Mouse (Mus musculus): Measurements from ENCODE around the gene Avil. TPM values are rescaled to one million over a fixed set of nuclear protein-coding genes. Genes with fewer than 3 reads are reported as not detected.

Avil gene
- polyA plus RNA-seq, 1 experiment from 2014 or later = 0.06 TPM

DNA sequence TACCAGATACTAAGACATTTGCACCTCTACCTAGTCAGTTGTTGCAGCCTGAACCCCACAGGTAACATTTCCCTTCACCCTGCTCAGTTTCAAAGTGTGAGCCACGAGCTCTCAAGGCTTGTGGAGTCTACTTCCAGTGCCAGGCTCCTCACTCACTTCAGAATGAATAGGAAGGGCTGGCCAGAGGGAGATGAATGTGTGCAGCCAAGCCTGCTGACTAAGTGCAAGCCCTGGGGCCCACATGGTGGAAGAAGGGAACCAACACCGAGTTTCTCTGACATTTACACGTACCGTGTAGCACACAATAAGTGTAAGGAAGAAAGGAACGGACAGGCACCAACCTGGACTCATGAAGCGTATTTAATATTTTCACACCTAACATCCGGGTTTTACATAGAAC, 3.3 kb downstream of the Avil start:
- H3K4me1 ChIP-seq = peaks cover 8% of the 10 kb centered on the region; the same call in 1 of the 2 replicates
- H3K27ac ChIP-seq = no peak overlapping the region
- H3K9me3 ChIP-seq (replicated peaks) = no peaks in the 10 kb centered on the region
- WGBS = 88% methylated on average over 7 of the region's 7 CpGs
- peaks cover 17% of the 10 kb centered on the region for H3K36me3 ChIP-seq
- H3K4me3 ChIP-seq = no peak overlapping the region
- DNase-seq (ENCODE audit: low spot score) = no peak
- H3K27me3 ChIP-seq (ENCODE audit: low read depth, poor library complexity, severe bottlenecking) = no peaks in the 10 kb centered on the region

DNA sequence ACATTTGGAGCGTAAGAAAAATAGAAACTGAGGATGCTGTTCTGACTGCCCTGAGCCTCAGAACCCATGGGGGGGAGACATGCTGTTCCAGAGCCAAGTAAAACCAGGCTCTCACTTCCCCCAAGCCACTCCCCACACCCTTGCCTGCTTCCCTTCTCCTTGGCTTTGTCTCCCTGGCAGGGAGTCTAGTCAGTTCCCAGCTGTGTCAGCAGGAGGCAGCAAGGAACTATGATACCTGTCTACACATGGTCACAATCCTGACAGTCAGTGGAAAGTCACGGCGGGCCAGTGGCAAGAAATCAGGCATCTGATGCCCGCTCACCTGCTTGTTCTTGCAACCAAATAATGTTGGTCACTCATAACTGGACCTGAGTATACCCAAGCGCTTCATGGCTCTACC, 16.0 kb downstream of the Avil start:
- H3K27ac ChIP-seq = 0 out of 2 replicates have a peak overlapping the region, but pooled peaks have one; percentile 10
- DNase-seq (ENCODE audit: low spot score) = no peak
- H3K36me3 ChIP-seq = 0 out of 2 replicates have a peak, but pooled peaks cover 4% of the 10 kb centered on the region
- H3K27me3 ChIP-seq (ENCODE audit: low read depth, poor library complexity, severe bottlenecking) = no peaks in the 10 kb centered on the region
- H3K9me3 ChIP-seq (replicated peaks) = no peaks in the 10 kb centered on the region
- WGBS = 62% methylated on average over 5 of the region's 5 CpGs
- peaks cover 11% of the 10 kb centered on the region for H3K4me1 ChIP-seq
- H3K4me3 ChIP-seq = no peak overlapping the region

DNA sequence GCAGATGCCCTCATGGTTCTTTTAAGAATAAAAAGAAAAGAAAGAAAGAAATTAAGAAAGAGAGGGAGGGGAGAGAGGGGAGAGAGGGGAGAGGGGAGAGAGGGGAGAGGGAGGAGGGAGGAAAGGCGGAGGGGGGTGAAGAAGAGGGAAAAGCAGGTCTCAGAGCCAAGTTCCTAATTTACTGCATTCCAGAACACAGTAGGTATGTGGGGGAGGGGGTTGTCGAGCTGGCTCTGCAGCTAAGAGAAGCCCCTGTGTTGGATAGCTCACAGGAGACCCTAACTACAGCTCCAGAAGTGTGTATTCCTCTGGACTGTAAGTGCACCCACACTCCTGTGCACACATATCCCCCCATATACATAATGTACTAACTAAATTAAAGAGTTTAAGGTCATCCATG, 16.6 kb downstream of the Avil start:
- Histone ChIP-seq H3K4me1 (peaks cover 11% of the 10 kb centered on the region), H3K36me3 (peaks cover 9% of the 10 kb centered on the region), H3K27me3 (ENCODE audit: low read depth, poor library complexity, severe bottlenecking) (no peaks in the 10 kb centered on the region), H3K27ac (no peak overlapping the region), H3K9me3 (replicated peaks) (no peaks in the 10 kb centered on the region), H3K4me3 (no peak overlapping the region)
- WGBS = 40% methylated on average over 2 of the region's 2 CpGs
- DNase-seq (ENCODE audit: low spot score) = no peak

DNA sequence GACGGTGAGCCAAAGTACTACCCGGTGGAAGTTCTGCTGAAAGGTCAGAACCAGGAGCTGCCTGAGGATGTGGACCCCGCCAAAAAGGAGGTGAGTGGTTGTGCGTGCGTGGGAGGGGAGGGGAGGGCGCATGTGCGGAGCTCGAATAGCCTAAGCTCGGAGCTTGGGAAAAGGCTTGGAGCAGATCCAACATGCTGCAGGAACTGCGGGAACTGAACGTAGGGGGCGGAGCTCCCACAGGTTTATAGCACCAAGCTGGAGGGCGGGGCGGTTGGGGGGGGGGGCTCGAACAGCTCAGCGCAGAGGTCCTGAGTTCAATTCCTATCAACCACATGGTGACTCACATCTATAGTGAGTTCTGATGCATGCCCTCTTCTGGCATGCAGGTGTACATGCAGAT, 17.9 kb downstream of the Avil start:
- WGBS = 80% methylated on average over 16 of the region's 16 CpGs
- no peak for DNase-seq (ENCODE audit: low spot score)
- Histone ChIP-seq H3K27ac (no peak overlapping the region), H3K36me3 (peaks cover 22% of the 10 kb centered on the region), H3K27me3 (ENCODE audit: low read depth, poor library complexity, severe bottlenecking) (no peaks in the 10 kb centered on the region), H3K9me3 (replicated peaks) (no peaks in the 10 kb centered on the region), H3K4me3 (no peak overlapping the region), H3K4me1 (peaks cover 11% of the 10 kb centered on the region)

DNA sequence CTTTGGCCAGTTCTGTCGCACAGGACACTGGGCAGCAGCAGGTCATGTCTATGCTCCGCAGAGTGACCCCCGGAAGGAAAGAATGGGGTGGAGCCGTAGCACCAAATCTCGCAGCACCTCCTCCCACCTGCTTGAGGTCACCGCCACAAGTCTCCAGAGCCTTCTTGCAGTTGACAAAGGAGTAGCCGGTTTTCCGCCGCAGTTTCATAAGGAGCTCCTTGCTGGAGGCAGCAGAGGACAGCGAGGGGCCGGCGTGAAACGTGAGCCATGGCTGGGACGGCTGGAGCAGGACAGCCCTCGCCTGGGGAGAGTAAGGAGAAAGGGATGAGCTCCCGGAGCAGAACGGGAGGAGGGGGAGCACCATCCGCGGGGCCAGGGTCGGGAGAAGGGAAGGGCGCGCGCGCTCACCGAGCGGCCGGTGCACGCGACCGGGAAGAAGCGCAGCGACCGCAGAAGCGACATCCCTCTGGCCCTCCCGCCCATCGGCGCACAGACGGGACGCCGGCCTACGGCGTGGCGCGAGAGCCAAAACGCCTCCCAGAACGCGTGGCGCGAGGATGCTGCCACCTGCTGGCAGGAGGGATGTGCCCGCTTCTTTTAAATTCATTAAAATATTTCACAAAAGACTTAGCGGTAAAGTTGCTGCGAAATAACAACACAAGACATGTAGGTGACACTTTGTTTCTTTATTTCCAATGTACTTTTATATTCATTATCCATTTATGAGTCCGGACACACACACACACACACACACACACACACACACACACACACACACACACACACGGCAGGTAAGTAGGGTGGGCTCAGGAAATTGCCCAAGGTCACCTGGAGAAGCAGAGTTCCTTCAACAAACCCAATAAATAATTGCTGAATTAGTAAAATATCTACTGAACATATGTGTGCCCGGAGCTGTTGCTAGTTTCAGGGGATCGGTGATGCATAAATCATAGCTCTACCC, 30.1 kb downstream of the Avil start, which contains the start of gene Tsfm:
TSS of gene Tsfm (minus strand) at position 505 of the 961 bp plus-strand sequence.
- Histone ChIP-seq H3K4me1 (peaks cover 12% of the 10 kb centered on the region), H3K27ac (peak within 1 kb of the TSS; percentile 94), H3K9me3 (replicated peaks) (no peaks in the 10 kb centered on the region), H3K27me3 (ENCODE audit: low read depth, poor library complexity, severe bottlenecking) (no peaks in the 10 kb centered on the region), H3K4me3 (peak within 1 kb of the TSS; percentile 93), H3K36me3 (peaks cover 39% of the 10 kb centered on the region)
- DNase-seq (ENCODE audit: low spot score) = peak; percentile 94
- WGBS = 5% methylated on average over 56 of the region's 56 CpGs

DNA sequence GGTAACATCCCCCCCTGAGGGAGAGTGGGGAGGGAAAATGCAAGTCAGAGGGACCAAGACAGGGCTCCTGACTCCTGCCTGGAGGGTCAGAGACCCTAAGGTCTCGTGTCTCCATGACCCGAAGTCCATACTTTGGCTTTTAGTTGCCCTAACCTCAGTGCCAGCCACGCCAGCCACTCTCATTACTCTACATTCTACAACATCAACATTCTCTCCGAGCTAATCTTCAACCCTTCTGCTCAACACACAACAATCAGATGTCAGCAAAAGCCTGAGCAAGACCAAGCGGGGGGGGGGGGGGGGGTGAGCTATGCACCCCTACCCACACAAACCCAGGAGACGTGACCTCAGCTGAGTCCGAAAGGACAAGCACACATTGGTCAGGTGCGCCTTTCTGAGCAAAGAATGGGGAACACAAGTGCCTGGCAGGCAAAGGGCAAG, 32.8 kb downstream of the Avil start:
- no peaks in the 10 kb centered on the region for H3K9me3 ChIP-seq (replicated peaks)
- peaks cover 12% of the 10 kb centered on the region for H3K36me3 ChIP-seq
- no peaks in the 10 kb centered on the region for H3K27me3 ChIP-seq (ENCODE audit: low read depth, poor library complexity, severe bottlenecking)
- peaks cover 12% of the 10 kb centered on the region for H3K4me1 ChIP-seq
- no peak overlapping the region for H3K4me3 ChIP-seq
- WGBS = 82% methylated on average over 8 of the region's 8 CpGs
- H3K27ac ChIP-seq = no peak overlapping the region
- no peak for DNase-seq (ENCODE audit: low spot score)

GRCm38 (mm10) chr10:127036273-127036672, 35.8 kb downstream of the Avil start:
- H3K27me3 ChIP-seq (ENCODE audit: low read depth, poor library complexity, severe bottlenecking) = peaks cover 17% of the 10 kb centered on the region
- peaks cover 8% of the 10 kb centered on the region for H3K4me1 ChIP-seq
- no peak overlapping the region for H3K27ac ChIP-seq
- H3K4me3 ChIP-seq = no peak overlapping the region
- H3K9me3 ChIP-seq (replicated peaks) = no peaks in the 10 kb centered on the region
- 87% methylated on average over 12 of the region's 12 CpGs for WGBS
- no peak for DNase-seq (ENCODE audit: low spot score)
- no peaks in the 10 kb centered on the region for H3K36me3 ChIP-seq

DNA sequence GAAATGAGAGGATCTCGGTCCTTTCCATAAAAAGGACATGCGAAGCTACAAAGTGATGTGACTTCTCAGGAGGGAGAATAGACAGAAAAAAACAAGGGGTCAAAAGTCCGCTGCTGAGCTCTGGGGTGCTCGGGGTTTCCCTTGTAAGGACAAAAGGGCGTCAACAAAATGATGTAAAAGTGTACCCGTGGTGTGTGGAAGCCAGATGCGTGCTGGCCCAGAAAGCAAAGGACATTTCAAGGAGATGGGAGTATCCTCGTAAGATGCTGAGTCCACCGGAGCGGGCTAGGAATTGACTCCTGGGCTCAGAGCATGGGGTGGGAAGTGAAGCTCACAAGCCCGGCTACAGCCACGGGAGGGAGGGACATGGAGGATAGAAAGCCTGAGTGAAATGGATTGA, 37.1 kb downstream of the Avil start:
- H3K27ac ChIP-seq = no peak overlapping the region
- DNase-seq (ENCODE audit: low spot score) = no peak
- H3K4me1 ChIP-seq = peaks cover 18% of the 10 kb centered on the region
- peaks cover 17% of the 10 kb centered on the region for H3K27me3 ChIP-seq (ENCODE audit: low read depth, poor library complexity, severe bottlenecking)
- H3K36me3 ChIP-seq = no peaks in the 10 kb centered on the region
- H3K4me3 ChIP-seq = no peak overlapping the region
- WGBS = 81% methylated on average over 12 of the region's 12 CpGs
- H3K9me3 ChIP-seq (replicated peaks) = no peaks in the 10 kb centered on the region

DNA sequence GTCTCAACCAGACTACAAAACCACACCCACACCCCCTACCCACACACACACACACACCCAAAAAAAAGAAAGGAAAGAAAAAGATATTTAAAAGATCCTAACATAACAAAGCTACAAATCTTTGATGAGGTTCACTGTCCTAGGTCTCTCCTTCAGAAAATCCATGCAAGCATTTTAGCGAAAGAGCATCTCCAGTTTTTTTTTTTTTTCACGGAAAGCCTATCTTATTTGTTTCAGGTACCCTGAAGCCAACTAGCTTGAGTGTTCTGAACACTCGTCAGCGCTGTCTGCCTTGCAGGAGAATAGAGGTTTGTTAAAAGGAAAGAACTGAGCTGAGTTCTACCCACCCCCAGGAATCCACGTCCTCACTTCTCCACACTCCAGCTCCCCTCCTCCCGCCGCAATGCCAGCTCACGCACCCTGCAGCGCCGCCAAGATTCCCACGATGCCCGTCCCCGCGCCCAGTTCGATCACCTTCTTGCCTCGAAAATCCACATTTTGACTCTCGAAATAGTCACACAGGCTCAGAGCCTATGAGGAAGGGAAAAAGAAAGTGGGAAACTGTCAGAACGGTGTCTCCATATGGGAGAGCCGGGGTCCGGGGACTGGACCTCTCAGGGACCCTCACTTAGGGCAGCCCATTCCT, 40.2 kb downstream of the Avil start:
- Histone ChIP-seq H3K27ac (peak overlapping the region; percentile 91; the same call in 1 of the 2 replicates), H3K4me3 (peak overlapping the region; percentile 83), H3K27me3 (ENCODE audit: low read depth, poor library complexity, severe bottlenecking) (peaks cover 17% of the 10 kb centered on the region), H3K4me1 (peaks cover 26% of the 10 kb centered on the region), H3K36me3 (peaks cover 25% of the 10 kb centered on the region), H3K9me3 (replicated peaks) (no peaks in the 10 kb centered on the region)
- 2% methylated on average over 20 of the region's 20 CpGs for WGBS
- DNase-seq (ENCODE audit: low spot score) = peak; percentile 43

DNA sequence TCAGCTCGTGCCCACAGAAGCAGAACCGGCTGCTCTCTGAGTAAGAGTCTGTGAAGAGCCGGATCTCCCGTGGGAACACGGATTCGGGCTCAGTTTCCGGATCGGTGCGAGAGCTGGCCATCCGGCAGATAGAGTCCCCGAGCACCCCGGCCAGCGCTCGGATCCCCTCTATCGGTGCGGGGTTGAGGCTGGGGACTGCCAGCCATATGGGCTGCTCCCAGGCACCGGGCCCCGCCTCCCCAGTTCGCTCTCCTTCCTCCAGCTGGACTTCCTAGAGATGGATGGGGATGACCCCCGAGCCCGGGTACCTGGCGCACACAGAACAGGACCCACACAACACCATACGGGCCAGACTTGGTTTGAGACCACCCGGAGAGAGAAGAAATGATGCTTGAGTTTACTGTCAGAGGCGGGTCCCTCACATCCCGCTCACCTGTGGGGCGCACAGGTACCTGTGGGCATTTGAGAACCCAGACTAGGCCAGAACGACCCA, 40.8 kb downstream of the Avil start, which contains the start of the genes Mettl1 and Eef1akmt3:
TSS of gene Mettl1 (plus strand) at position 141 of the 493 bp plus-strand sequence.
TSS of gene Eef1akmt3 (minus strand) at position 240 of the 493 bp plus-strand sequence.
- H3K4me3 ChIP-seq = peak within 1 kb of the TSS; percentile 83
- peak within 1 kb of the TSS; percentile 91 for H3K27ac ChIP-seq
- no peak for DNase-seq (ENCODE audit: low spot score)
- WGBS = 0% methylated on average over 28 of the region's 28 CpGs
- H3K36me3 ChIP-seq = peaks cover 31% of the 10 kb centered on the region
- H3K27me3 ChIP-seq (ENCODE audit: low read depth, poor library complexity, severe bottlenecking) = peaks cover 17% of the 10 kb centered on the region
- H3K9me3 ChIP-seq (replicated peaks) = no peaks in the 10 kb centered on the region
- H3K4me1 ChIP-seq = peaks cover 26% of the 10 kb centered on the region

GRCm38 (mm10) chr10:127041774-127042338, 41.3 kb downstream of the Avil start:
- peak; percentile 96 for DNase-seq (ENCODE audit: low spot score)
- Histone ChIP-seq H3K27me3 (ENCODE audit: low read depth, poor library complexity, severe bottlenecking) (peaks cover 22% of the 10 kb centered on the region), H3K4me1 (peaks cover 26% of the 10 kb centered on the region), H3K36me3 (peaks cover 37% of the 10 kb centered on the region), H3K9me3 (replicated peaks) (no peaks in the 10 kb centered on the region), H3K27ac (peak overlapping the region; percentile 91), H3K4me3 (peak overlapping the region; percentile 83)
- under 1% methylated on average over 44 of the region's 44 CpGs for whole genome bisulfite sequencing

DNA sequence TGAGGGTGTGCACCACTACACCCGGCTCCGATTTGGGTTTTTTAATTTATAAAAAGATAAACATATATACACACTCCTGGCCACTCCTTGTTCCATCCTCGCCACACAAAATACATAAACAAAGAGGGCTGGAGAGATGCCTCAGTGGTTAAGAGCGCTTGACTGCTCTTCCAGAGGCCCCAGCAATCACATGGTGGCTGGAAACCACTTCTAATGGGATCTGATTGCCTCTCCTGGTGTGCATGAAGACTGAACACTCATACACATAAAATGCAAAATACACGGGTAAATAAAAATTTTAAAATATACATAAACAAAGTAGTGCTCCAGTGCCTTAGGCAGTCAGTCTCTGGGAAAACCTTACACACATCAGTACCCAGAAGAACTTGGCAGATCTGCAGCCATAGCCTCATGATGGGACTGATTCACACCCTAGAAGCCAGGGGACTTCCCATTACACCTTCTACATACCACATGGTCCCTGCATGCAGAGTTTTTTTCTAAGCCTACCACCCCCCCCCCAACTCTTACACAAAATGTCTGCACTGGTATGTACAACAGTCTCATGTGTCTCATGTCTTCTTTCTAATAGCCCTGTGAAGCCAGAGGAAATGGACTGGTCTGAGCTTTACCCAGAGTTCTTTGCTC, 42.1 kb downstream of the Avil start:
- DNase-seq (ENCODE audit: low spot score) = no peak
- peaks cover 26% of the 10 kb centered on the region for H3K4me1 ChIP-seq
- peaks cover 40% of the 10 kb centered on the region for H3K36me3 ChIP-seq
- peaks cover 30% of the 10 kb centered on the region for H3K27me3 ChIP-seq (ENCODE audit: low read depth, poor library complexity, severe bottlenecking)
- peak overlapping the region; percentile 83 for H3K4me3 ChIP-seq
- no peaks in the 10 kb centered on the region for H3K9me3 ChIP-seq (replicated peaks)
- peak overlapping the region; percentile 91 for H3K27ac ChIP-seq
- 24% methylated on average over 5 of the region's 5 CpGs for WGBS

Data from limb, embryonic 10.5 days (tissue).